Mouse (Mus musculus): ENCODE data around the gene Bphl. TPM values are rescaled to one million over a fixed set of nuclear protein-coding genes. Genes with fewer than 3 reads are reported as not detected.
"Not testable (repeated sequence)": the region's sequence is repeated elsewhere in the genome, so short reads cannot be mapped to it uniquely, and the experiment has no call there.

The Bphl gene
- total RNA-seq, 2 experiments from 2014 or later: 41.5 to 46.1 TPM

DNA sequence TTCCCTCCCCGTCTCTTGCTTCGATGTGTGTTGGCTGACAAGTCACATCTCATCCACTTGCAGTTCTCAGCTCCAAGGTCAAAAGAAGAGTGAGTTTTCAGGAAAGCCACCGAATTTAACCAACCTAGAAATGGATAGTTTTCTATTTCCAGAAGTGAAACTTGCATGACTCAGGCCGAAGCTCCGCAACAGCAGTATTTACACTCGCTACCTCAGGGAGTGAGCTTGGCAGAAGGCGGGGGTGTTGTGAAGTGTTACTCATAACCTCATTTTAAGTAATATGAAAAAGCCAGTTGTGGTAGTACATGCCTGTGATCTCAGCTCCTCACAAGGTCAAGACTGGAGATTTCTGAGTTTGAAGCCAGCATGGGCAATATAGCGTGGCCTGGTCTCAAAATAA lies 13.1 kb downstream of the Bphl start:
- no peak for DNase-seq (ENCODE audit: extremely low spot score in 1 of 2, low spot score in 1 of 2)

DNA sequence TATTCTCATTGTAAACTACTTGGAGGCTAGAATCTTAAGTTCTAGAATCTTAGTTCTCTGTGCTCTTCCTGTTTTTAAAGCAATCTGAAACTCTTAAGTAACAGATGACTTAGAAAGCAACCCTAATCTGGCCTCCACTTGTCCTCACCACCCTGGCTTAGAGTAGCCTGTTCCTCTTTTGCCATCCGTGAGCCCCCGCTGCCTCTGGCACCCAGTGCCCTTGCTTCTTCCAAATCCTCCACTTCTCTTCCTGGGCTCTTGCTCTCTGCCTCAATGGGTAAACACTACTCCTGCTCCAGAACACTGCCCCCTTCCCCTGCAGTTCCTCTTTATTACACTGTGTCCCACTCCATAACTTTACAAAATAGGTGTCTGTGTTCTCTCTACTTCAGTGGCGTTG lies 14.3 kb downstream of the Bphl start:
- DNase-seq (ENCODE audit: extremely low spot score in 1 of 2, low spot score in 1 of 2): no peak

GRCm38 (mm10) chr13:34053673-34054282 lies 16.4 kb downstream of the Bphl start:
- DNase-seq (ENCODE audit: extremely low spot score in 1 of 2, low spot score in 1 of 2): no peak

- no peak for DNase-seq (ENCODE audit: extremely low spot score in 1 of 2, low spot score in 1 of 2)
These were observed 17.0 kb downstream of the Bphl start for GRCm38 (mm10) chr13:34054391-34054790.

GRCm38 (mm10) chr13:34054983-34055382 lies 17.6 kb downstream of the Bphl start:
- DNase-seq (ENCODE audit: extremely low spot score in 1 of 2, low spot score in 1 of 2): no peak

- no peak for DNase-seq (ENCODE audit: extremely low spot score in 1 of 2, low spot score in 1 of 2)
These were observed 19.9 kb downstream of the Bphl start for GRCm38 (mm10) chr13:34057252-34057651.

DNA sequence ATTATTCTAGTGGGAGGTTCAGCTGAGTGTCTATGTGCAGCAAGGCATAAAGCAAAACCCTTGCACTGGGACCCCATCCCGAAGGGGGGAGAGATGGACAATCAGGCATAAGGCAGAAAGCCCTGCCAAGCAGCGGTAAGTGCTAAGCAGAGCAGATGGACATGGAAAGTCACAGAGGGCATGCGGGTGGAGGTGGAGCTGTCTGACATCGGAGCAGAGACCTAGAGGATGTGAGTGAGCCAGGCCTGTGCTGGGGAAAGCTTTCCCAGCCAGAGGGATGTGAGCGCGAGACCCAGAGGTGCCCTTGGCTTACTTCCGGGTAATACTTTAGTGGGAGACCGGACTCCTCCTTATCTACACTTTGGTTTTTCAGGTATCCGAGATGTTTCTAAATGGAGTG lies 22.7 kb downstream of the Bphl start:
- DNase-seq (ENCODE audit: extremely low spot score in 1 of 2, low spot score in 1 of 2): no peak

- DNase-seq (ENCODE audit: extremely low spot score in 1 of 2, low spot score in 1 of 2): no peak
These were observed 25.1 kb downstream of the Bphl start for GRCm38 (mm10) chr13:34062466-34062865.

DNA sequence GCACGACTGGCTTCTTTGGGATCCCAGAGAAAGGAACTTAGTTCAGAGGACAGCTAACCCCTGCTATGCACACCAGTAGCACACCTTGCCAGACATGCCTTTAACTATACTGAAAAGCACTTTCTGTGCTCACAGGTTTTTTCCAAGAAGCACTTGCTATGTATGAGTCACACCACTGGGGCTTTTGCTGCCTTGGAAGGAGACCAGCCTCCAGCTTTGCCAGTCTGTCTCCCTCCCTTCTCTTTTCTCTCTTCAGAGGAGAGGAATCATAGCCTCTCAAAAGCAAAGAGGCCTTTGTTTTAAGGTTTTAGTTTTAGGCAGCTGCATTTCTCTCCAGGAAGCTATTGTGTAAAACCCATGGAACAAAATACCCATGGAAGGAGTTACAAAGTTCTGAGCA lies 29.0 kb downstream of the Bphl start:
- DNase-seq (ENCODE audit: extremely low spot score in 1 of 2, low spot score in 1 of 2): no peak

GRCm38 (mm10) chr13:34070296-34070695 lies 32.9 kb downstream of the Bphl start:
- no peak for DNase-seq (ENCODE audit: extremely low spot score in 1 of 2, low spot score in 1 of 2)

- no peak for DNase-seq (ENCODE audit: extremely low spot score in 1 of 2, low spot score in 1 of 2)
These were observed 34.4 kb downstream of the Bphl start for GRCm38 (mm10) chr13:34071836-34072235.

GRCm38 (mm10) chr13:34072847-34073246 lies 35.5 kb downstream of the Bphl start:
- DNase-seq (ENCODE audit: extremely low spot score in 1 of 2, low spot score in 1 of 2): no peak

GRCm38 (mm10) chr13:34074441-34074840 lies 37.0 kb downstream of the Bphl start:
- not testable (repeated sequence) for DNase-seq (ENCODE audit: extremely low spot score in 1 of 2, low spot score in 1 of 2)

GRCm38 (mm10) chr13:34075893-34076292 lies 38.5 kb downstream of the Bphl start:
- DNase-seq (ENCODE audit: extremely low spot score in 1 of 2, low spot score in 1 of 2): not testable (repeated sequence)

DNA sequence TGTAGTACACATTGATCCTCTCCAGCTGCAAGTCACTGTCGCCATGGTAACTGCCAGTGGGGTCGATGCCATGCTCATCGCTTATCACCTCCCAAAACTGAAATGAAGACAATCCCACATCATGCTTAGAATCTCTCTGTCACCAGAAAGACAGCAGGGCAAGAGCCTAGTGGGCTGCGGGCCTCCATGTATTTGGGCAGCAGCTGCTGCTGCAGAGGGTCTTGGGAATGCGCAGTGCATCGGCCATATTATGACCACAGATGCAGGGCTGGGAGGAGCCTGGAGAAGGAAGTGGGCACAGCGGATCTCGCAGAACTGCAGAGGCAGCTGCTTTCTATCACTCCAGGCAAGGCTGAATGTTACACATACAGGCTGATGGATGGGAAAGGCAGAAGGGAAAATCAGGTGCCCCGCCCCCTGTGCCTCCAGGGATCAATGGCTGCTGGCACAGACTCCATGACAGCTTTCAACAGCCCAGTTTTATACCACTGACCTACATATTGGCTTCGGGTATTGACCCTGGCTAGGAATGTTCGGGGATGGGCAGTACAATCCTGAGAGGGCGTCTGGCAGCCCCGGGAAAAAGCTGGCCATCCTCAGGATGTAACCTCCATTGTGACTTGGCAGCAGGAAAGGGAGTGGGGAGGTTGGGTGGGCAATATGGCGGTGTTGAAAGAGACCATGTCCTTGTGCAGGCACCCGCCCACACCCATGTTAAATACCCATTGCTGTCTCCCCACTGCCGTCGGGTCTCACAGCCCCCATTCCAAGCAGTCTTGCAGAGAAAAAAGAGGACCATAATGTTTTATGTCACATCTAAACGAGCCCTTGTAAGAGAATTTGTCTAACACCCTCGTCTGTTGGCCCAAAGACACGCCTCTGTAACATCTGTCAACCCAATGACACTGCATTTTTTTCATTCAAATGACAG lies 39.4 kb downstream of the Bphl start:
- peak; percentile 54 to 61 for DNase-seq (ENCODE audit: extremely low spot score in 1 of 2, low spot score in 1 of 2)

DNA sequence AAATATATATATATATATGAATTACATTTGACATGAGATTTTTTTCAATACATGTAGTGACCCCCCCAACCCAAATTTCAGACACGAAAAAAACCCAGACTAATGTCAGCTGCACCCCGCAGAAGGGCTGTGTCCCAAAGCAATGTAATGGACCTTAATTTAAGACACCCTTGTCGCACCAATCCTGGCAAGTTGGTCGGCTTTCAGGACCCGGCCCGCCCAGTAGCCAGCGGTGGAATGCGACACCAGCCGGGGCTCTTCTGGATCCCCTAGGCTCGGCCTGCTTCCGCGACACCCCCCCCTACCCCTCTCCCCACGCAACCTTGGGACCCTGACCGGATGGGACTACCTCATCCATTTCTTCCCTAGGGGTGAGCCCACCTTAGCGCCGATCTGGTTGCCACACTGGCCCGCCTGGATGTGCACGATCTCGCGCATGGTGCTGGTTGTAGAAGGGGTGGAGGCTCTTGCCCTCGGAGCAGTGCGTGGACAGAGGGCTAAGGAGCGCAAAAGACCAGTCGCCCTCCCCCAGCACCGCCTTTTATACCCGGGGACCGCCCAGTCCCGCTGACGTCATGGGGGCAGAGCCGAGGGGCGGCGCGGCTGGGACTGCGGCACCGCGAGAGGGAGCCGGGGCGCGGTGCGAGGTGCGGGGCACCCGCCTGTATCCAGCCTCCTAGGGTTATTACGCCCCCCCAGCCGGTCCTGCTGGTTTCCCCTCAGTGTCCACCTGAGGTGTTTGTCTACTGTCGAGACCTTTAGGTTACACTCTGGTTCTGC lies 40.3 kb downstream of the Bphl start, which contains the start of gene Tubb2a:
Gene Tubb2a, minus strand, starts transcription at position 516 of the 780 bp plus-strand sequence.
- DNase-seq (ENCODE audit: extremely low spot score in 1 of 2, low spot score in 1 of 2): peak; percentile 91 to 97

GRCm38 (mm10) chr13:34078500-34079280 lies 41.3 kb downstream of the Bphl start:
- no peak for DNase-seq (ENCODE audit: extremely low spot score in 1 of 2, low spot score in 1 of 2)

DNA sequence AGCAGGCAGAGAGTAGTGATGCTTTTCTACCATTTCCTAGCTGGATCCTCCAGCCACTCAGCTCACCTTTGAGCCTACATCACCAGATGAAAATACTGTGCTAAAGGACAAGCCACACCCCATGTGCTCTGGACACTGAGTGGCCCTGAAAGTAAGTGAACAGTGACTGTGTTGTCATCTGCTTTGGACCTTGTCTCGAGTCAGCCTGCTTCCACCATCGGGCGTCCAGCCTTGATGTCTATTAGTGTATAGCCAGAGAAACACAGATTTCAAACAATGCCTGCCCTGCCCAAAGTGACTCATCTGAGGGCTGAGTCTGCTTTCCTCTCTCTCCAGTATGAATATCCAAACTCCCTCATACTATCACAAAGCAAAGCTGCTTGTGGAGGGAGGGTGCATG lies 42.4 kb downstream of the Bphl start:
- DNase-seq (ENCODE audit: extremely low spot score in 1 of 2, low spot score in 1 of 2): no peak

- DNase-seq (ENCODE audit: extremely low spot score in 1 of 2, low spot score in 1 of 2): no peak
These were observed 44.5 kb downstream of the Bphl start for GRCm38 (mm10) chr13:34081926-34082325.

Measured in layer of hippocampus, postnatal 25 days (tissue).